Mouse (Mus musculus) liver, adult 2 months (tissue): Measurements from ENCODE around the gene Dock9. TPM values are rescaled to one million over a fixed set of nuclear protein-coding genes. Genes with fewer than 3 reads are reported as not detected.
A peak's percentile ranks its signal among the peaks of the same experiment; 100 is the strongest.

Source experiments
- DNase-seq: peaks from one replicate; pipeline ENCODE4 v3.0.0-alpha.2; 2011; ENCODE audit warnings: low read depth, low spot score; ENCODE audit errors: extremely low read depth
- H3K27ac ChIP-seq: fragments of 200-500 bp; replicated peaks from 2 replicates; pipeline ENCODE4 v1.5.1; 2012; ENCODE audit warnings: low read depth, mild to moderate bottlenecking, control low read depth, inconsistent platforms, low read length; ENCODE audit not compliant: insufficient read depth
- H3K27me3 ChIP-seq: fragments of 200-500 bp; 2 replicates; pipeline ENCODE4 v1.6.1; 2012; ENCODE audit warnings: mild to moderate bottlenecking, moderate library complexity, low read length, inconsistent platforms; ENCODE audit not compliant: control insufficient read depth, insufficient read depth
- H3K36me3 ChIP-seq: fragments of 200-500 bp; 2 replicates; pipeline ENCODE4 v1.6.1; 2012; ENCODE audit warnings: low read length, inconsistent platforms; ENCODE audit not compliant: control insufficient read depth, insufficient read depth
- H3K4me1 ChIP-seq: fragments of 200-500 bp; 2 replicates; pipeline ENCODE4 v1.6.1; 2011; ENCODE audit warnings: low read length; ENCODE audit not compliant: control insufficient read depth, insufficient read depth
- H3K4me3 ChIP-seq: fragments of 200-500 bp; 2 replicates; pipeline ENCODE4 v1.5.1; 2011; ENCODE audit warnings: low read depth, mild to moderate bottlenecking, control low read depth, low read length, moderate library complexity; ENCODE audit not compliant: insufficient read depth
- H3K79me2 ChIP-seq: fragments of 200-500 bp; 2 replicates; pipeline ENCODE4 v1.6.1; 2012; ENCODE audit warnings: inconsistent platforms, mild to moderate bottlenecking, low read length, moderate library complexity; ENCODE audit not compliant: control insufficient read depth, insufficient read depth
- H3K9ac ChIP-seq: fragments of 200-500 bp; 2 replicates; pipeline ENCODE4 v1.6.1; 2012; ENCODE audit warnings: low read depth, mild to moderate bottlenecking, control low read depth, inconsistent platforms, low read length
- CTCF ChIP-seq: fragments of 200-500 bp; IDR thresholded peaks from 2 replicates; pipeline ENCODE4 v1.5.1; 2011; ENCODE audit warnings: low read depth, low read length, control low read depth
- POLR2A ChIP-seq: fragments of 200-500 bp; IDR thresholded peaks from 2 replicates; pipeline ENCODE4 v1.6.1; 2011; ENCODE audit warnings: low read length, control low read depth; ENCODE audit not compliant: insufficient read depth; ENCODE audit errors: extremely low read depth
- WGBS: fragments of 180-500 bp; shearing (Covaris S2); methylation state at CpG from one replicate; pipeline ENCODE4 v1.1.7; 2018; 5-methylcytosine and 5-hydroxymethylcytosine counted together
- polyA plus RNA-seq: library from polyadenylated mRNA; depleted of rRNA; stranded (reverse); fragments of >200 nt; gene quantifications from 2 replicates; pipeline ENCODE4 v1.2.3, GENCODE M21; 2012
- total RNA-seq: library from RNA; depleted of rRNA; stranded (reverse); fragments of >200 nt; gene quantifications from 2 replicates; pipeline ENCODE4 v1.2.3, GENCODE M21; 2014

Gene Dock9
- total and polyA plus RNA-seq, 2 experiments: 3.8 to 11.4 TPM

DNA sequence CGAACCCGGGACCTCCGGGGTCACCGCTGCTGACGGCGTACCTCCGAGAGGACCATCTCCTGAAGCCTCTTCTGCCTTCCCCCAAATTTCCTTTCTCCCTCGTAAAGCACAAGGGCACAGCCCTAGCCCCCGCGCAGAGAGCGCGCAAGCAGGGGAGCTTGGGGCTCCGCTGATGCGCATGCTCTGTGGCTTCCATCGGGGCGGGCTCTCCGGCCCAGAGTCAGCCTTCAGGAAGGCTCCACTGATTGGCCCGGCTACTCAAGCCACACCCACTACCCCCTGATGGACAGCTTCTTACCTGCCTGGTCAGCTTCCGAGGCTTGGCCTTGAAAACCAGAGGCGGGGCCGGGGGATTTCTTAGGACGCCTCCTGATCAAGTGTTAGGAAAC lies 768 bp upstream of the Dock9 start:
- Histone ChIP-seq H3K79me2 (peaks cover 2% of the 10 kb centered on the region; the same call in 1 of the 2 replicates), H3K27ac (peak overlapping the region; percentile 88), H3K9ac (peak overlapping the region; percentile 68), H3K36me3 (no peaks in the 10 kb centered on the region), H3K27me3 (no peaks in the 10 kb centered on the region), H3K4me1 (peaks cover 5% of the 10 kb centered on the region; the same call in 1 of the 2 replicates), H3K4me3 (peak overlapping the region; percentile 70)
- TF ChIP-seq CTCF (no peak), POLR2A (peak; percentile 77; the same call in 1 of the 2 replicates)
- under 1% methylated on average over 22 of the region's 22 CpGs for WGBS
- peak; percentile 92 for DNase-seq

DNA sequence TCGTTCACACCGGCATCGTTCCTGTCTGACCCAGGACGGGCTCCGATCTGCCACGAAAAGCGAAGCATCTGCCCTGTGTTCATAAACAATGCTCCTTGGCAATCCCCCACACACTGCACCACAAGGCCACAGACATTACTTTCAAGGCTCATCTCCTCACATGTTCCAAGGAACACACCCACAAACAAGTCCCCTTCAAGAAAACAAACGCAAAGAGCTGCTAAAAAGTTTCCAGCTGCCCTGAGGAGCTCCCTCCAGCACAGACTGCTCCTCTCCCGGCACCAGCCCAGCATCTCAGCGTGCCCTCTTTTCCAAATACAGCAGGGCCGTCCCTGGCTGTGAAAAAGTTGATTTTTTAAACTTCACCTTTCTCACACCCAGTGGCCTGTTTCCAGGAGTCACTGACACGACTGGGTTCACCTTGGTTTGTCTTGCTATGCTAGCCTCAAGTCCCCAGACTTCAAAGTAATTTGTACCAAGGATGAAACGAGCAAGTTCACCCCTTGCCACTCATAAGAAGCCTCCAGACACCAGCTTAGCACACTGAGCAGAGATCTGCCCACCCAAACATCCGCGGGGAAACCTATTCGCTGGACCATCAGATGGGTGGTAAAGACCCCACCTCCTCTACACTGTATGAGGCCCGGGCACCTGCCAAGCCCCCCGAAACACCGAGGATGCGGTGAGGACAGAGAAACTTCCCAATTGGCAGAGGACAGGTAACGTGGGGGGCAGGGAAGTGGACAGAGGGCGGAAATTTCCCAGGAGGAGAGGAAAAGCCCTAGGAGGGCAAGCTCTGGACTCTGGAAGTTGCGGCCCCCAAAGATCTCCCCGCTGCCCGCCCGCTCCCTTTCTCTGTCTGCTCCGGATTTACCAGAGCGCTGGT lies 823 bp downstream of the Dock9 start:
- Histone ChIP-seq H3K27me3 (no peaks in the 10 kb centered on the region), H3K36me3 (no peaks in the 10 kb centered on the region), H3K27ac (peak overlapping the region; percentile 10; the same call in 1 of the 2 replicates), H3K4me1 (peaks cover 5% of the 10 kb centered on the region; the same call in 1 of the 2 replicates), H3K79me2 (peaks cover 10% of the 10 kb centered on the region), H3K4me3 (peak overlapping the region; percentile 70), H3K9ac (peak overlapping the region; percentile 89)
- no peak for DNase-seq
- WGBS: 27% methylated on average over 26 of the region's 28 CpGs
- no peak for TF ChIP-seq CTCF
- no peak for TF ChIP-seq POLR2A

DNA sequence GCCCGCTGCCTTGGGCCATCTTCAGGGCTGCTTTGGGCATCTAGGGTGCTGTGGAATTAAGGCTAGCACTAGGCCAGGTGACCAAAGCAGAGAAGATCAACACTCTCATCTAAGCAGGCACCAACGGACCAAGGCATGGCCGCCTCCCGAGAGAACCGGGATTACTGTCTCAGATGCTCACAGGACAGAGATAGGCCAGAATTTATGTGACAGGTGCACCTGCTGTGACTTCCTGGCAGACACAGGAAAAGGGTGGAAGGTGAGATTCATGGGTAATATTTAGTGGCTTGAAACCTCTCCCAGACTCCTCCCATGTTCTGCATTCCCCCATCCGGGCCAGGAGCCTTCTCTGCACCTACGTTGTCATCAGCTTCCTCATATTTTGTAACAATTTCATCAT lies 2.1 kb downstream of the Dock9 start:
- no peaks in the 10 kb centered on the region for H3K27me3 ChIP-seq
- 85% methylated on average over 7 of the region's 7 CpGs for WGBS
- no peak overlapping the region for H3K9ac ChIP-seq
- H3K27ac ChIP-seq: no peak overlapping the region
- H3K4me1 ChIP-seq: peaks cover 5% of the 10 kb centered on the region; the same call in 1 of the 2 replicates
- no peak overlapping the region for H3K4me3 ChIP-seq
- H3K79me2 ChIP-seq: peaks cover 14% of the 10 kb centered on the region
- H3K36me3 ChIP-seq: no peaks in the 10 kb centered on the region
- TF ChIP-seq CTCF: no peak
- TF ChIP-seq POLR2A: no peak
- DNase-seq: no peak

DNA sequence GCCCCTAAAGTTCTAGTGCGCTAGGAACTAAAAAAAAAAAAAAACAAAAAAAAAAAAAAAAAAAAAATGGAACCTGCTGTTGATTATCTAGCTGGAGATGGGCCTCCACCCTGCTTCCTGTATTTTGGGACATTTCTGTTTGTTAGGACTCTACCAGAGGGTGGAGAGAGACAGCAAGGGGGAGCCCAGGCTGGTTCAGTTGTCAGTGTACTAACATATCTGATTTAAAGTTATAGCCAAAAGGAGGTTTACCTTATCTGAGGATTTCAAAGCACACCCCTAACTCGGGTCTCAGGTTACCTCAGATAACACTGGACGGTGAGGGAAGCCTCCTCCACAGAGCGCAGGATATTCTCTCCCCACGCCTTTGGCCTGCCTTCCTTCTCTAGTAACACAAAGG lies 4.0 kb downstream of the Dock9 start:
- Histone ChIP-seq H3K9ac (no peak overlapping the region), H3K79me2 (peaks cover 20% of the 10 kb centered on the region), H3K4me3 (no peak overlapping the region), H3K36me3 (no peaks in the 10 kb centered on the region), H3K27me3 (no peaks in the 10 kb centered on the region), H3K4me1 (peaks cover 5% of the 10 kb centered on the region; the same call in 1 of the 2 replicates), H3K27ac (no peak overlapping the region)
- TF ChIP-seq CTCF (no peak), POLR2A (no peak)
- WGBS: 84% methylated on average over 5 of the region's 5 CpGs
- no peak for DNase-seq

DNA sequence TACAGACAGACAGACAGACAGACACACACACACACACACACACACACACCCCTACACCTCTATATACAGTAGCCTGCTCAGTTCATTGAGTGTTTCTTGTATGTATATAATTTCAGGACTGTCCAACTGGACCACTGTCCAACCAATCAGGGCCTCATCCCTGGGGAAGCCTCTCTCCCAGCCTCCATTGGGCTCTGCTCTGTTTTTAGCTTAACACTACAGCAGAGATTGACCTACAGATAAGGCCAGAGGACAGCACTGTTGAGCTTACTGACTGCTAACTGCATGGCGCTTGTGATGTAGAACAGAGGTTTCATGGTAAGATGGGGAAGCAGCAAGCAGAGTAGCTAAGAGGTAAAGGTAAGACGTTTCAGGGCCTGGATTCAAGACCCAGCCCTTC lies 5.7 kb downstream of the Dock9 start:
- WGBS: 96% methylated on average over 2 of the region's 2 CpGs
- no peak for TF ChIP-seq POLR2A
- TF ChIP-seq CTCF: no peak

DNA sequence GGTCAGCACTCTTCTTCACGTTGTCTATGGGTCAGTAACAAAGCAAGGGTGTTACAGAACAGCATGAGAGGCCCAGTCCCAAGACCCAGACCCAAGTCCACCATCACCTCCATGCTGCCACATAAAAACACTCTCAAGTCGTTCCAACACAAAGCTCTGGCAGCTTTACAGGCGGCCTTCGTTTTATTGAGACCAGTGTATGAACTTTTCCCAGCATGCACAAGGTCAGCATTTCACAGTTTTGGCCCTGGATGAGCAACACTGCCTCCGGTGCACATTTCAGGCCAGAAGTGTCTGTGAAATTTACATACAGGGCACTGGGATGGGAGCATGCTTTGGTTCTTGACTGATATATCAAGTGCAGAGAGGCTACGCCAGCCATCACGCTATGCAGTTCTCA lies 6.5 kb downstream of the Dock9 start:
- H3K9ac ChIP-seq: no peak overlapping the region
- no peaks in the 10 kb centered on the region for H3K4me1 ChIP-seq
- H3K27ac ChIP-seq: no peak overlapping the region
- H3K4me3 ChIP-seq: no peak overlapping the region
- peaks cover 20% of the 10 kb centered on the region for H3K79me2 ChIP-seq
- DNase-seq: peak; percentile 33
- no peaks in the 10 kb centered on the region for H3K27me3 ChIP-seq
- no peak for TF ChIP-seq POLR2A
- no peak for TF ChIP-seq CTCF
- whole genome bisulfite sequencing: 68% methylated on average over 7 of the region's 7 CpGs
- H3K36me3 ChIP-seq: no peaks in the 10 kb centered on the region

More for the DNA sequence above, 5.7 kb downstream of the Dock9 start:
- H3K4me1 ChIP-seq: peaks cover 3% of the 10 kb centered on the region; the same call in 1 of the 2 replicates
- no peak overlapping the region for H3K4me3 ChIP-seq
- no peaks in the 10 kb centered on the region for H3K27me3 ChIP-seq
- peaks cover 20% of the 10 kb centered on the region for H3K79me2 ChIP-seq
- no peak for DNase-seq
- H3K9ac ChIP-seq: no peak overlapping the region
- H3K27ac ChIP-seq: no peak overlapping the region
- no peaks in the 10 kb centered on the region for H3K36me3 ChIP-seq
